Mouse (Mus musculus) megakaryocyte progenitor cell, adult 5-6 weeks (primary cell): ENCODE results near the gene 1700069L16Rik. TPM values are rescaled to one million over a fixed set of nuclear protein-coding genes. Genes with fewer than 3 reads are reported as not detected.

Experiments
- ATAC-seq: replicated peaks from 2 replicates; pipeline ENCODE4 v1.8.0; 2016; ENCODE audit warnings: mild to moderate bottlenecking, moderate TSS enrichment, inconsistent platforms; ENCODE audit not compliant: poor library complexity
- total RNA-seq, 2 experiments: library from RNA; stranded (forward) in 1 of 2; stranded (reverse) in 1 of 2; fragments of 157-497, 149-512 nt in 1 of 2; fragments of 200-1000 nt in 1 of 2; gene quantifications; 2 replicates each; pipeline versions ENCODE4 v1.2.3 to v1.2.4; 2015 to 2017

1700069L16Rik gene
- total RNA-seq, 2 experiments from 2014 or later, result not detected

- no peak for ATAC-seq
Observed at GRCm38 (mm10) chr5:113690866-113691265, 33.7 kb downstream of the 1700069L16Rik start.

- no peak for ATAC-seq
Observed at GRCm38 (mm10) chr5:113690069-113690548, 34.5 kb downstream of the 1700069L16Rik start.

- no peak for ATAC-seq
Observed at GRCm38 (mm10) chr5:113687514-113687913, 37.1 kb downstream of the 1700069L16Rik start.

GRCm38 (mm10) chr5:113685471-113685870 lies 39.1 kb downstream of the 1700069L16Rik start:
- no peak for ATAC-seq

- no peak for ATAC-seq
Observed at GRCm38 (mm10) chr5:113683246-113683645, 41.3 kb downstream of the 1700069L16Rik start.

- ATAC-seq, result no peak
Observed at GRCm38 (mm10) chr5:113682472-113682871, 42.1 kb downstream of the 1700069L16Rik start.

- no peak for ATAC-seq
Observed at GRCm38 (mm10) chr5:113681219-113681618, 43.4 kb downstream of the 1700069L16Rik start.

- ATAC-seq, result no peak
Observed at GRCm38 (mm10) chr5:113679509-113679908, 45.1 kb downstream of the 1700069L16Rik start.

- ATAC-seq, result no peak
Observed at GRCm38 (mm10) chr5:113678743-113679452, 45.7 kb downstream of the 1700069L16Rik start.

- no peak for ATAC-seq
Observed at GRCm38 (mm10) chr5:113677541-113677940, 47.0 kb downstream of the 1700069L16Rik start.

- no peak for ATAC-seq
Observed at GRCm38 (mm10) chr5:113674851-113675250, 49.7 kb downstream of the 1700069L16Rik start.

- ATAC-seq, result peak; percentile 93
Observed at GRCm38 (mm10) chr5:113672456-113672855, 52.1 kb downstream of the 1700069L16Rik start.

GRCm38 (mm10) chr5:113670597-113670996 lies 54.0 kb downstream of the 1700069L16Rik start:
- ATAC-seq, result peak; percentile 81

GRCm38 (mm10) chr5:113670110-113670509 lies 54.5 kb downstream of the 1700069L16Rik start:
- no peak for ATAC-seq

GRCm38 (mm10) chr5:113664629-113665195 lies 59.9 kb downstream of the 1700069L16Rik start:
- ATAC-seq, result peak; percentile 74

- ATAC-seq, result no peak
Observed at GRCm38 (mm10) chr5:113664127-113664526, 60.4 kb downstream of the 1700069L16Rik start.

- ATAC-seq, result no peak
Observed at GRCm38 (mm10) chr5:113660872-113661271, 63.7 kb downstream of the 1700069L16Rik start.

GRCm38 (mm10) chr5:113654821-113655220 lies 69.8 kb downstream of the 1700069L16Rik start:
- ATAC-seq, result no peak

- ATAC-seq, result no peak
Observed at GRCm38 (mm10) chr5:113654206-113654605, 70.4 kb downstream of the 1700069L16Rik start.

- ATAC-seq, result no peak
Observed at GRCm38 (mm10) chr5:113652215-113652614, 72.4 kb downstream of the 1700069L16Rik start.

- peak; percentile 69 for ATAC-seq
Observed at GRCm38 (mm10) chr5:113650035-113650865, 74.3 kb downstream of the 1700069L16Rik start, which contains the start of gene Cmklr1. Gene Cmklr1 (minus strand): TSS chr5:113650426.
